Mouse (Mus musculus) adipose tissue, adult 10 weeks (tissue): ENCODE data around the gene Acvr1. TPM values are rescaled to one million over a fixed set of nuclear protein-coding genes. Genes with fewer than 3 reads are reported as not detected.

ENCODE experiments used
- polyA plus RNA-seq: library from polyadenylated mRNA; stranded (reverse); fragments of 350-450 nt; fragmentation: Illumina TruSeq; extraction: RNeasy Lipid Tissue Mini Kit (QIAGEN cat#74804); gene quantifications from one replicate; pipeline ENCODE4 v1.2.3, GENCODE M21; 2014; ENCODE audit warnings: low read depth, low replicate concordance

Gene Acvr1
- polyA plus RNA-seq = 21.1 TPM

DNA sequence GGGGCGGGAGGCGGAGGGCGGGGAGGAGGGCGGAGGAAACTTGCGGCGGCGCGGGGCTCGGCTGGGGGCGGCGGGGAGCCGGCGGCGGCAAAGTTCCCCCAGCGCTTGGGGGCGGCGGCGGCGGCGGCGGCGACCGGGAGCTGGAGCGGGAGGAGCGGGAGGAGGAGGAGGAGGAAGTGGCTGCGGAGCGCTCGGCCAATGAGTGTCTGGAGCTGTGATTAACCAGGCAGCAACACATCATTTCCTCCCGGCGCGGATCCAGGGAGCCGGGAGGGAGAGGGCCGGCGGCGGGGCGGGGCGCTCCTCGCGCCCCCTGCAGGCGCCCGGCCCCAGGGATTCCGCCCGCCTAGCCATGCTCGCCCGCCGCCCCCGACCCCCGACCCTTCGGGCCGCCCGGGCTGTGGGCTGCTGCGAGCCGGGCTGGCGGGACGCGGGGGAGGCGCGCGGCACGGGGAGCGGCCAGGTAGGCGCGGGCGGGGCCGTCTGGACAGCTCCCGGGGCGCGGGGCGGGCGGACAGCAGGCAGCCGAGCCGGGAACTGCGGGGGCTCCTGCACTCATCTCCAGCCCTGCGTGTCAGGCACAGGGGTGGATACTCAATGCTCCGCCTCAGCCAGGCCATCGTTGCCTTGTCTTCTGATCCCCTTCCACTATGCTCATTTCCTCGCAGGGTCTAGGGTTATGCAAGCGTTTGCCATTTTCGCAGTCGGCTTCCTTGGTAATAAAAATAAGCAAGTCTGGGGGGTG, at the start of gene Acvr1, which contains the start of gene Upp2:
Acvr1 (minus strand) TSS at position 92 of the 745 bp plus-strand sequence.
Upp2 (plus strand) TSS at position 233 of the 745 bp plus-strand sequence.

DNA sequence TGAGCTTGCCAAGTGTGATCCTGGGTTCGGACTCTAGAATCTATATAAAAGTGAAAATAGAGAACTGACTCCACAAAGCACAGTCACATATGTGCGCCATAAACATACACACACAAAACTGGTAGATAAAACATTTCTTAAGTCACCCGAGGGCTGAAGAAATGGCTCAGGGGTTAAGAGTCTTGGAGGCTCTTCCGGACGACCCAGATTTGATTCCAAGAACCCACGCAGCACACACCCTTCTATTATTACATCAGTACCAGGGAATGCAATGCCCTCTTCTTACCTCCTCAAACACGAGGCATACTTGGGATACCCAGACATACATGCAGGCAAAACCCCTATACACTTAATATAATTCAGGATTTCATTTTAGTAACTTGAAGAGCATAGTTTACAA, 97.1 kb downstream of the Acvr1 start, which contains the start of gene Gm17409:
Gm17409 (plus strand) TSS at position 301 of the 400 bp plus-strand sequence.

DNA sequence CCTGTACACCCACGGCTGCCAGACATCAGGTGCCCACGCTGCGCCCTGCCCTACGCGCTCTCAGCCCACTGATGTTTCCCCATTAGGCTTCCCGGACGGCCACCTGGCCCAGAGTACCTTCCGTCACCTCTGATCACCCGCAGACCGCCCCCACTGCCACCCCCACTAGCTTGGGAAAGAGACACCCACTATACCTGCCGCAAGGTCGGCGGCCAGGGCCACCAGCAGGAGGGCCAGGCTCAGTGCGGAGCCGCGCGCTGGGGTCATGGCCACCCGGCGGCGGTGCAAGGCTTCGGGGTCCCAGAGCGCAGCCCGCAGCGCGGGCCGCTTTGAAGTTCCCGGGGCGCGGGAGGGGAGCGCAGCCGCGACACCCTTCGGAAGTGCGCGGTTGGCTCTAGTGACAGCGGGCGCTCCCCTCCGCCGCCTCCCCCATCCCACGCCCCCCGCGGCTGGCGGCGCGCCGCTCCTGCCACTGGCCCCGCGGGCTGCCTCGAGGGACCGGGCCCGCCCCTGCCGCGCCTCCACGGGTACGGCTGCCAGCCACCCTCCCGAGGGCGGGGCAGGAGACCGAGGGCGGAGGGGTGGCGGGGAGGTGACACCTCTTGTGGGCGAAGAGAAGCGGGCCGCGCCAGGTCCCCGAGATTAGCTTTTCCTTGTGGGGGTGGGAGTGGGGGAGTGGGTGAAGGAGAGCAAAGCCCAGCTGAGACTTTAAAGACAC, 209.4 kb downstream of the Acvr1 start, which contains the start of gene Acvr1c:
Acvr1c (minus strand) TSS at position 482 of the 718 bp plus-strand sequence.

Other genes starting within 250 kb of the Acvr1 start
- 22.1 TPM for gene Acvr1c, start 209.3 kb downstream of the Acvr1 start, polyA plus RNA-seq
- not detected for gene Gm17409, start 97.0 kb downstream of the Acvr1 start, polyA plus RNA-seq
- 6.9 TPM for gene Upp2, start 141 bp upstream of the Acvr1 start, polyA plus RNA-seq